Mouse (Mus musculus) adrenal gland, postnatal 4 days (tissue): ENCODE results near the gene Mrps10. TPM values are rescaled to one million over a fixed set of nuclear protein-coding genes. Genes with fewer than 3 reads are reported as not detected.
"Not testable (repeated sequence)": the region's sequence is repeated elsewhere in the genome, so short reads cannot be mapped to it uniquely, and the experiment has no call there.

Experiments
- DNase-seq, 2 experiments: peaks; one replicate each; pipeline ENCODE4 v3.0.0; 2021 to 2022; ENCODE audit warnings: low spot score in 2 of 2, mixed read lengths in 2 of 2
- total RNA-seq, 2 experiments: library from RNA; stranded (reverse); gene quantifications; 2 replicates each; pipeline ENCODE4 v1.2.3; 2021

Gene Mrps10
- total RNA-seq, 2 experiments from 2014 or later = 48.3 to 52.8 TPM

DNA sequence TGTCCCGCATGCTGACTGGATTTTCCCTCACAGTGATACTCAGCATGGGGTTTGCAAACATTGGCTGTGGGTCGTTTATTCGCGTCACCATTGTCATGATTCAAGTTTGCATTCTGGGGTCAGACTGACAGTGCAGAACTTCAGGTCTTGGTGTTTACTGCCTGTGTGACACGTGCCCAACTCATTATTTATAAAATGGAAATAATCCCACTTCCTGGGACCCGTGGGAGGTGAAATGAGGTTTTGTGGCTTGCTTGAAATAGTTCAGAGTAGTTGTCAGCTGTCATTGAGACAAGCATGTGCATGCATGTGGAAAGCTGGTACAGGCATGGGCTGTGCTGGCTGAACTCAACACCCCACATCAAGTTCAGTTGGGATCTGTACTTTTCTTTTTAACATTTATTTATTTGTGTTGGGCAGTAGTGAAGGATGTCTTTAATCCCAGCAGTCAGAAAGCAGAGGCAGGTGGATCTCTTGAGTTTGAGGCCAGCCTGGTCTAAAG, 8.1 kb downstream of the Mrps10 start:
- no peak for DNase-seq

DNA sequence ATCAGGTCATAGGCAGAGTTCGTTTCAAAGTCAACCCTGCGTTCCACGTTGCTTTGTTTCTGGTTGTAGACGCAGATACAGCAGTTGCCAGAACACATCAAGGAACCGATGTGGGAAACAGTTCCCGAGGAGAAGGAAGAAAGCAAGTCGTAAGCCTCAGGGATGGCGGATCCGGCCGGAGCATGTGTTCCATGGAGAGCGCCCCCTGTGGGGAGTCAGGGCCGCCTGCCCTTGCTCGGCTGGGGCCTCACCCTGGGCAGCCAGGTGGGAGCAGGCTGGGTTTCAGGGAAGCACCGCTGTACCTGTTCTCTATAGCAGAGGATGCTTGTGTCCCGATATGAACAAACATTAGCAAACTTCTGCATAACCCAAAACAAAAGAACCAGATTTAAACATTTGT, 9.4 kb downstream of the Mrps10 start:
- DNase-seq = no peak

DNA sequence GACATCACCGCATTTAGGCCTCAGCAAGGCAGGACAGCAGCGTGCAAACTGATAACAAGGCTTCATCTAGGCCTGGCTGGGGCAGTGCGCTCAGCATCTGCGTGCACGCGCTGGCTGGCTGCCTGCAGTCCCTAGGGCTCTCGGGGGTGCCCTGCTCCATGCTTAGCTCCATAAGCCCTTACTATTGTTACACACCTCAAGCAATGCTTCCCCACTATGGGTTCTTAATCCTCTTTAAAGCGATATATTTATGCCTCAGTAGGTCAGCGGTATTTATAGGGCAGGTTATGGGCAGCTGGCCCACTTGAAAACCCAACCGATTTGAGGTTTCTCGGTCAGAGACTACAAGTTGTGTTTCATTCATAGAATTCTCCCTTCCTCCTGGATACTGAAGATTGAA, 13.2 kb downstream of the Mrps10 start:
- DNase-seq = no peak

DNA sequence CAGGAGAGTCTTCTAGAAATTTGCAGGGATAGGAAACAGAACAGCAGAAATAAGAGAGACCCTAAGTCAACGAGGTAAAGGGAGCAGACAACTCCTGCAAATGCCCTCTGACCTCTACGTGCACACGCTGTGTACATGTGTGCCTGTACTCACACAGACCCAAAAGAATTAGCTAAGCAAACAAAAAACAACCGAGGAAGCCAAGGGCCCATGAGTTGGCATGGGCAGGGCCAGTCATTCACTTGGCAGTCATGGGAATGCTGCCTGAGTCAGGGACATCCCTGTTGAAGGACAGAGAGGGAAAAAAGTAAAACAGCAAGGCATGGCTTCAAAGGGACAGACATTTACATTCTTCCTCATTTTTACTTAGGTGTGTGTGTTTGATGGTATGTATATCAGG, 14.6 kb downstream of the Mrps10 start:
- no peak for DNase-seq

DNA sequence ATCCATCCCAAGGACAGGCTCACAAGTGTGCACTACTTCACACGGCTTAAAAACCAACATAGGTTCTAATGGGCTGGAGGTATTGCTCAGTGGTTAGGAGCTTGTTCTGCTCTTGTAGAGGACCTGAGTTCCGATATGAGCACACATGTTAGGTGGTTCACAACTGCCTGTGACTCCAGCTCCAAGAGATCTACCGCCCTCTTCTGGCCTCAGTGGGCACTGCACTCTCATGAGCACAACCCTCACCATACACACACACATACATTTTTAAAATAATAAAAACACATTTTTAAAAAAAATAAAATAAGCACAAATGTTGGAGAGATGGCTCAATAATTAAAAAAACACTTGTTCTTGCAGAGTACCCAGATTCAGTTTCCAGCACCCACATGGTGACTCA, 15.4 kb downstream of the Mrps10 start:
- no peak for DNase-seq

DNA sequence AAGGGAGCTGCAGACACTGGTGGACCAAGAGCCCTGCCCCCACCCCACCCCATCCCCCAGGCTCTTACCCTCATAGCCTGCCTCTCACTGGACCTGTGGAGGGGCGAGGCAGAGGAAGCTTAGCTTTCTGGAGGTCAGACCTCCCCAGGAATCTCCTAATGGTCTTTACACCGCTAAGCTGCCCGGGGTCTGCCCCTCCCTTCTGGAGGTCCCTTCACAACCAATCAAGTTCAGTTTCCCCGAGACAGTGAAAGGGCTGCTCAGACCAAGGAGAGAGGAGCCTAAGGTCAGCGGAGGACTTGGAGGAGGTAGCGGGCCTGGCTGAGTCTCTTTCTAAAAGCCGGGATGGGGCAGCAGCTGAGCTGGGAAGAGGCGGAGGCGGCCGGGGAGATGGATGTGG, 16.5 kb downstream of the Mrps10 start, which contains the start of gene Guca1b:
Gene Guca1b (plus strand): TSS at position 249 of the 400 bp plus-strand sequence.
- DNase-seq = no peak

DNA sequence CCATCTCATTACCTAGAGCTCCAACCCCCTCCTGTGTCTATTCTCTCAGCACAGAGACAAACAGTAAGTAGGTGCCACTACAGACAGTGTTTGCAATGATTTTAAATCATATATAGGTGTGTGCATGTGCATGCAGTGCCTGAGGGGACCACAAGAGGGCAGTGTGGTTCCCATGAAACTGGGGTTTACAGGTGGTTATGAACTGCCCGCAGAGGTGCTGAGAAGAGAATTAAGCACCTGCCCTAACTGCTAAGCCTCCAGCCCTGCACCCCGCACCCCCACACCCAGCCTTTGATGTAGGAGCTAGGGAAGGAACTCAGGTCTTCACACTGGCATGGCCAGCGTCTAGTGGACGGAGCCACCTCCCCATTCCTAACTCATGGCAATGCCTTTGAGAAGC, 18.0 kb downstream of the Mrps10 start:
- DNase-seq = peak in 1 of 2 experiments; percentile 39

DNA sequence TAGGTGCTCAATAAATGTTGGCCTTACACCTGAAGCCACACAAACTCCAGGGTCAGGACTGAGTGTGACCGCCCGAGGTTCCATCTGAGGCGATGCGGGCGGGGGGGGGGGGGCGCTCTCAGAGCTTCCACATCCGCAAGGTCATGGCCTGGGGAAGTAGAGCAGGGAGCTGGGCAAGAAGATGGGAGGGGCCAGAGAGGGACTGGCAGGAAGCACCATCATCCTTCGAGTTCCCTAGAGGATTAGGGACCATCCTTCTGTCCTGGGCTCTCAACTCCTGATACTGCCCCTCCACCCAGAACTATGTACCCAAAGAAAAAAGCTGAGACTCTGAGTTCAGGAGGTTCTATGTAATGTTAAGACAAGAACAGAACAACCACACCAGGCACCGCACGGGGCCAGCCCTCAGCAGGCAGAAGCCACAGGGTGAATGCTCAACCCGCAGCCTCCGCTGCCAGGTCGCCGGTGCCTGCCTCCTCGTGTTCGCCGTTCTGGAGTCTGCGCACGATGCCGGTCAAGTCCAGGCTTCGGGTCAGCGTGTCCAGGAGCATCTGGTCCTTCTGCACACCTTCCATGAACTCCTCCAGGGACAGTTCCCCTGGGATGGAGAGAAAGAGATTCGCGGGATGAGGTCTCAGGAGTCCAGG, 25.7 kb downstream of the Mrps10 start:
- no peak for DNase-seq

DNA sequence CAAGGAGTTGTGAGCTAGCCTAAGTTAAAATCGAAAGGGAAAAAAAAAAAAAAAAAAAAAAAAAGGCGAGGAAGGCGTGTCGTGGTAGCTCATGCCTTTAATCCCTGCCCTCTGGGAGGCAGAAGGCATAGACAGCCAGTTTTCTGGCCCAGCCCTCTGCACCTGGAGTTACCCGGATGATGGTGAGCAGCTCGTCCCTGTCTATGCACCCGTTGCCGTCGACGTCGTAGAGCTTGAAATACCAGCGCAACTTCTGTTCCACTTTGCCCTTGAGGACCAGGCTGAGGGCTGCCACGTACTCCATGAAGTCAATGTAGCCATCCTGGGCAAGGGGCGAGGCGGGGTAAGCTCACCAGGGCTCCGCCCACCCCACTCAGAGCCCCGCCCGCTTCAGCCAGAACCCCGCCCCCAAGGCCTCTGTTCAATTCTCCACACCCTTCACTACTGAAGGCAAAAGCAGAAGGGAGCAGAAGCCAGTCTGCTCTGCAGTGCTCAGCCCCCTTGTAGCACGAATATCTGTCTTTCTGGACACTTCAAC, 26.8 kb downstream of the Mrps10 start:
- DNase-seq = peak; percentile 20 to 26

DNA sequence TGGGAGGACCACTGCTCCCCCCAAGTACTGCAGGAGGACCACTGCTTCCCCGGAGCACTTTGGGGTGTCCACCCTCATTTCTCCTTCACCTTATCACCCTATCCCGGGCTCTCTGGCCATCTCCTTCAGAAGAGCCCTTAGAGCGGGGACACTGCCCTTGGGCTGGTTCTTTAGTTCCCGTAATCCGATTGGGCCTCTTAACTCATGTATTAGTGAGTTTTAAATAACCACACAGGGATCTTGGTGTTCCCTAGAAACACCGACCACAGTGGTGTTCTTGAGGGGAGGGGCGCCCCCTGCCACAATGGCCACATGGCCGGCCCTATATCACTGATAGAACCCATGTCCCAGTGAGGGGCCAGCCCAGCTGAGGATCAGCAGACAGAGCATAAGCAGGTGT, 30.4 kb downstream of the Mrps10 start:
- DNase-seq = no peak

DNA sequence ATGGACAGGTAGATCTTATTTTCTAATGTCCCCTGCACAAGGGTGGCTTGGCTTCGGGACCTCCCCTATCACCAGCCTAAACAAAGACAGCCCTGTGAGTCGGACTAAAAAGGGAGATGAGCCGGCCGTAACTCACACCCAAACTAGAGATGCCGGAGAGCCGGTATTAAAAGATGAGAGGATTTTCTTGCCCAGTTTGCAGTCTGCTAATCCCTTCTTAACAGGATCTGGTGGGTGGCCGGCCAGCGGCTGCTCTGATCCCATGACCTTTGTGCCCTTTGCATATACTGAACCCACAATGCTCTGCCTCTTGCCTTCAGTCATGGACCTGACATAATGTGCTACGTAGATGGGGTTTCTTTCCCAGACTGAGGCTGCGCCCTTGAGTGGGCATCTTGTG, 31.8 kb downstream of the Mrps10 start, which contains the start of gene Guca1a:
Gene Guca1a (minus strand): TSS at position 134 of the 400 bp plus-strand sequence.
- no peak for DNase-seq

DNA sequence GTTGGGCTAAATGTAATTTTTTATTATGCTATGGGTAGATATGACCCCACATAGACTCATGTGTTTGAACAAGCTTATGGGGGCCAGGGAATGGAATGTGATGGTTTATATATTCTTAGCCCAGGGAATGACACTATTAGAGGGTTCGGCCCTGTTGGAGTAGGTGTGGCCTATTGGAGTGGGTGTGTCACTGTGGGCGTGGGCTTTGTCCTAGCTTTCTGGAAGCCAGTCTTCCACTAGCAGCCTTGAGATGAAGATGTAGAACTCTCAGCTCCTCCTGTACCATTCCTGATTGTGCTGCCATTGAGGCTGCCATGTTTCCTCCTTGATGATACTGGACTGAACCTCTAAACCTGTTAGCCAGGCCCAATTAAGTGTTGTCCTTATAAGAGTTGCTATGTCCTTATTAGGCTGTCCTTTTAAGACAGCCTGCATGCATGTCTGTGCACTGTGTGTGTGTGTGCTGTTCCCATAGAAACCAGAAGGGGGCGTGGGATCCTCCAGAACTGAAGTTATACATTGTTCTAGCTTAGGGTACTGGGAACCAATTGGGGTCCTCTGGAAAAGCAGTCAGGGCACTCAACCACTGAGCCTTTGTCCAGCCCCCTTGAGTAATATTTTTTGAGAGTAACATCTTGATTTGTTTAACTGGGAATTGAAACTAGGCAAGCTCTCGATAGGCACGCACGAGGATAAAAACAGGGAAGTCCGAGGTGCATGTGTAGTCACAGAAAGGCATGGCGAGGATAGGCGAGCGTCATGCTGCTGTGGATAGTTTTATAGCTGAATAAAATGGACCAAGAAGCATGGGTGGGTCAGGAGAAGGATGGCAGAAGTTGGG, 39.2 kb downstream of the Mrps10 start:
- DNase-seq = no peak

DNA sequence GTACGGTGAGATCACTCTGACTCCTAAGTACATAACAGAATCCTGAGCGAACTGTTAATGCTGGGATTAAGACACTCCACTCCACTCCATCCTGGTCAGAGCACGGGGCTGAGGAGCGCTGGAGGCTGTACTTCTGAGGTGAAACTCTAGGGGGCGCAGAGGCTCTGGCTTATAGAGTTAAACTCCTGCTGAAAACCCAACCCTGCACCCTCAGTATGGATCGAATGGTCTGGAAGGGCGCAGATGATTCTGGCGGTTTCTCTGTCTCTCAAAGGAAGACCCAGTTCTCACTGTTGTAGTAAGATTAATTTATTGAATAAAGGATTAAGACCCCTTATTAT, 39.8 kb downstream of the Mrps10 start:
- peak; percentile 38 to 49 for DNase-seq

DNA sequence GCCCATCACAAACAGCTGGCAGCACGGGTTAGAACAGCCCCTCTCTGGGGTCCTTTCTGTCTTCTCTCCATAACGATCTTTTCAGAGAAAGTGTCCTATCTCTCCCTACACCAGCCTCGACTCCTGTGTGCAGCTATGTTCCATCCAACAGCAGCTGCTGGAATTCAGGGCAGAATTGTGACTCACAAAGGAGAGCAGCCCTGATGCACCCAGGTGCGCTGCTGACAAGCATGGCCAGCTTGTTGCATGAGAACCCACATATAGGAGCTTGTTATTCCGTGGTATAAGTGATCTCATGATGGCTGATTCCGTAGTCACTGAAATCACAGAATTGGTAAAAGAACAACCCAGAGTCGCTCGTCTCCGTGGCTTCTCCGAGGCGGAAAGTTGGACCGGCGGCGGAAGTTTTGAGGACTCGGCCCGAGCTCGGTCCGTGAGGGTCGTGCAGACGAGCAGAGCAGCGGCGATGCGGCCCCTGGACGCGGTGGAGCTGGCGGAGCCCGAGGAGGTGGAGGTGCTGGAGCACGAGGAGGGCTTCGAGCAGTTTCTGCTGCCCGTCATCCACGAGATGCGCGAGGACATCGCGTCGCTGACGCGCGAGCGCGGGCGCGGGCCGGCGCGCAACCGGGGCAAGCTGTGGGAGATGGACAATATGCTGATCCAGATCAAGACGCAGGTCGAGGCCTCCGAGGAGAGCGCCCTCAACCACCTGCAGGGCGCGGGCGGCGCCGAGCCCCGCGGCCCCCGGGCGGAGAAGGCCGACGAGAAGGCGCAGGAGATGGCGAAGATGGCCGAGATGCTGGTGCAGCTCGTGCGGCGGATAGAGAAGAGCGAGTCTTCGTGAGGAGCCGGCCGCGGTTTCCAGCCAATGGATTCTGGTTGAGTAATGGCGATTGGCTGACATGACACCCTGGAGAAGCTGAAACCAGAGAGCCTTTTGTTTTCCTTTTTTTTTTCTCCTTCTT, 41.5 kb downstream of the Mrps10 start:
- not testable (repeated sequence) for DNase-seq

DNA sequence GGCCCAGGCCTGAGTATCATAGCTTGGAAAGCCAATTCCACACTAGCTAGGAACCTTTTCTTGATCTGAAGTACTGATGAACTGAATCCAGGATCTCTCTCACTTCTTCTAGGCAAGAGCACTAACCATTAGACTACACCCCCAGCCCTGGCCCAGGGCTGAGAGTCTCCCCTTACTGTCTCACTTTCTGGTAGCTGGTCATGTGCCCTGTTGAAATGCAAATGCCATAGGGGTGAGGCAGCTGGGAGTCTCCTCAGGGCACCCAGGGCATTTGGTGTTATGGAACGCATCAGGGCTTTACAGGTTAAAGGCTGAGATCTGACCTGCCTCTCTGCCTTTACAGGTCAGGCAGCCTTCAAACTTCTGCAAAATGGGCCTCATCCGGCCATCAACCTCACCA, 51.5 kb downstream of the Mrps10 start:
- DNase-seq = no peak

DNA sequence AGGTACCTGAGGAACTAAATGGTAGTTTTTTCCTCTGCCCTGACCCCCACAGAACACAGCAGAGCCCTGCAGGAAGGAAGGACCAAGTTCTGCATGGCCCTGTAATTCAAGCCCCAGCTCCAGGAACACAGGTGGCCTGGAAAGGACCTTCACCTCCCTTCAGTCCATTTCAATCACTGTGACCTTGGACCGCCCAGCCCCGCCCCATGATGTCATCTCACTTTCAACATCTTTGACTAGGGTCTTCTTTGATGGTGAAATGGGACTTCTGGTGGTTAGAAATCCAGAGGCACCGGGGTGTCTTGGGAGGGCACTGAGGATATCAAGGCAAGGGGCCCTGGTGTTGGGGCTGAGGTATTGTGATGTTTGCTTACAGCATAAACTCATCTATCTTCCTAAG, 52.9 kb downstream of the Mrps10 start:
- DNase-seq = no peak

DNA sequence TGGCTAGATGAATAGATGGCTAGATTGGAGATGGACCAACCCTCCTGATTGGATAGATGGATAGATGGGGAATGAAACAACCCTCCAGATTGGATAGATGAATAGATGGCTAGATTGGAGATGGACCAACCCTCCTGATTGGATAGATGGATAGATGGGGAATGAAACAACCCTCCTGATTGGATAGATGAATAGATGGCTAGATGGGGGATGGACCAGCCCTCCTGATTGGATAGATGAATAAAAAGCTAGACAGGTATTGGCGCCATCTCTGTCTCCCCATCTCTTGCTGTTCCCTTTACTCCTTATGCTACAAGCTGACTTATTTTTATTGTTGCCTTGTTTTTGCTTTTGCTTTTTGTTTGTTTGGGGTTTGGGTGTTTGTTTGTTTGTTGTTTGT, 53.9 kb downstream of the Mrps10 start:
- not testable (repeated sequence) for DNase-seq

DNA sequence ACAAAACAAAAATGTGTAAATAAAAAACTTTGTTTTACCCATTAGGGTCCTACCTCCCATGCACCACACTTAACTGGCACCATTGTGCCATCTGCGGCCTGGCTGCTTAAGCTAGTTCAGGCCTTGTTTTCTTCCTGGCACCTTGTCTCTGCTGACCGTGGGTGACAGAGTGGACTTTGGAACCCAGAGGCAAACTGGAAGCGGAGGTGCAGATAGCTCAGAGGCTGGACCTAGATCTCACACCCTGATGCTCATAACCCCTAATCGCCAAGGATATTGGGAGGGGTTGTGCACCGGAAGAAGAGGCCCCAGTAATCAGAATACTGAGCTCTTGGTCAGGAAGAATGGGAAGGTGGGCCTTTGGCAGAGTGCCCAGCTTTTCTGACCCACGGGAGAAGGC, 55.5 kb downstream of the Mrps10 start:
- no peak for DNase-seq

DNA sequence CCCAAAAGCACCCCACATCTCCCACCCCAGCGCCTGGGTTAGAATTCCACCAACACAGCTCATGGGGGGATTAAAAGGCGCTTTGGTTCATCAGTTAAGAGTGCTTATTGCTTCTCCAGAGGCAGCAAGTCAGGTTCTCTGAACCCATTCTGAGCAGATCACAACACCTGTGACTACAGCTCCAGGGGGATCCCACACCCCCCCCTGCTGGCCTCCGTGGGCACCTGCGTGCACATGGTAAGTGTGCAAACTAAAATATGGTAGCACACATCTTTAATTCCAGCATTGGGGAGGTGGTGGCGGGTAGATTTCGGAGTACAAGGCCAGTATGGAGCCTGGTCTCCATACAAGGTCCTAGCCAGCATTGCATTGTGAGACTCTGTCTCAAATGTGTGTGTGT, 58.6 kb downstream of the Mrps10 start:
- DNase-seq = no peak

DNA sequence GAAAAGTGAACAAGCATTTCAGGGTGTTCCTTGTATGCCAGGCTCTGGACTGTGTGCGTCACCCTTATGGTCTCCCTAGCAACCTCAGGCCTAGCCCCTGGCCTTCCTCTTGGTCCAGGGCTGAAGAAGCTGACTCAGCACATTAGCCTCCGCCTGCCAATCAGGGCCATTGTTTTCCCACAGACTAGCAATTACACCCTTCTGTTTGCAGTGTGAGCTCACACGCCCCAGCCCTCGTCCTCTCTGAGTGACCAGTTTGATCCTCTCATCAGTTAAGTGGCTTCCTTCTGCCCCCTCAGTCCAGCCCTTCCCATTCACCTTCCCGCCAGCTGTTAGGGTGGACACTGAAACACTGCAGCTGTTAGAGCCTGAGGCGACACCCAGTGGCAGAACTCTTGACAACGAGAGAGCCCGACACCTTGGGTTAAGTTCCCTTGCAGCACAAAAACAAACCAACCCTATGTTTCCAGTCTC, 60.2 kb downstream of the Mrps10 start:
- peak in 1 of 2 experiments; percentile 16 for DNase-seq

DNA sequence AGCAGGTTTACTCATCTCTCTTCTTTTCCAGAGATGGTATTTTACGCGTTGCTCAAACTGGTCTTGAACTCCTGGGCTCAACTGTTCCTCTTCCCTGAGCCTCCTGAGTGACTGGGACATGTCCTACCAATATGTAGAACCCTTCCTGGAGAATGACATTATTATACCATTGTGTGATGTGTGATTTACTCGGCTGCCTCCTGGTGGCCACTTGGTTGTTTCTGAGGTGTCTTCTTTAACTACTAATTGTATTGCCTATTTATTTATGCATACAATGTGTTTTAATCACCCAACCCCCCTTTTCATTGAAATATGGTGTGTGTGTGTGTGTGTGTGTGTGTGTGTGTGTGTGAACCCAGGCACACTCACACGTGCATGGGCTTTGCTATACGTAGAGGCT, 62.1 kb downstream of the Mrps10 start:
- DNase-seq = no peak
